Mouse (Mus musculus): ENCODE results near the gene Xlr3c.
"Not testable (repeated sequence)": the region's sequence is repeated elsewhere in the genome, so short reads cannot be mapped to it uniquely, and the experiment has no call there.

The Xlr3c gene

GRCm38 (mm10) chrX:73265270-73265669, at the start of gene Xlr3c:
Gene Xlr3c (minus strand): TSS chrX:73265390.
- not testable (repeated sequence) for DNase-seq (ENCODE audit: extremely low spot score, low read depth, low spot score)

- no peak for DNase-seq (ENCODE audit: extremely low spot score, low read depth, low spot score)
These were observed 47.3 kb upstream of the Xlr3c start for GRCm38 (mm10) chrX:73312522-73312921.

DNA sequence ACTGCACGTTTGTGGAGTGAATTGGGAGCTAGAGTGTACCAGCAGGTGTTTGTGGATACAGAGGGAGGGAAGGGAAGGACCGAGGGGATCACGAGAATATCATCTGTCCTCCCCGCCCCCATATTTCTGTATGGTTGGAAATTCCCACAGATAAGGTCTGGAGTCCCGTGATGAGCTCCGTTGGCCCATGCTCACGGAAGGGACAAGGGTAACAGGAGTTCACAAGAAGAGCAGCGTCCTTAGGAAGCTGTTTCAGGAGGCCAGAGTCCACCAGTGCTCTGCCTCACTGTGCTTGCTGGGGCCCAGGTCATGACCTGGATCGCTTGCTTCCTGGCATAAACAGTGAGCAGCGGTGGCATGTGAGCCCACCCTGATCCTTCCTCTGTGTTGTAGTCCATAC, 30.6 kb upstream of the Xlr3c start:
- DNase-seq (ENCODE audit: extremely low spot score, low read depth, low spot score): not testable (repeated sequence)

DNA sequence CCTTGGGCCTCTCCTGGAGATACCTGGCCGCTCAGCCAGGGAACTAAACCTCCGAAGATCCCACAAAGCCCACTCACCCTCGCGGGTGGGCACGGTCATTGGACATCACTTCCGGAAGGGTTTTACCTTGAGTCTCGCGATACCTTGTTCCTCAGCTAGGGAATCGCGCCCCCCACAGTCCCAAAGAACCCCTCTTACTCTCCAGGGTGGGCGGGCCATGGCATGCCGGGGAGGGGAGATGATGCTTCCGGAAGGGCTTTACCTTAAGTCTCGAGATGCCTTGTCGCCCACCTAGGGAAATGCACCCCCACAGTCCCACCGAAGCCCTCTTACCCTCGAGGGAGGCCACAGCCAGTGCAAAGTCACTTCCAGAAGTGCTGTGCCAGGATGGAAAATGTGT, 27.7 kb upstream of the Xlr3c start, which contains the start of the genes Xlr5a and Xlr5c:
TSS of gene Xlr5a (minus strand) at position 101 of the 400 bp plus-strand sequence.
TSS of gene Xlr5c (minus strand) at position 101 of the 400 bp plus-strand sequence.
- not testable (repeated sequence) for DNase-seq (ENCODE audit: extremely low spot score, low read depth, low spot score)

- not testable (repeated sequence) for DNase-seq (ENCODE audit: extremely low spot score, low read depth, low spot score)
These were observed 2.8 kb downstream of the Xlr3c start for GRCm38 (mm10) chrX:73262428-73262827.

- DNase-seq (ENCODE audit: extremely low spot score, low read depth, low spot score): not testable (repeated sequence)
These were observed 22.3 kb downstream of the Xlr3c start, which contains the start of gene Xlr4c for GRCm38 (mm10) chrX:73242821-73243325. Gene Xlr4c (minus strand): TSS chrX:73243130.

- no peak for DNase-seq (ENCODE audit: extremely low spot score, low read depth, low spot score)
These were observed 35.9 kb downstream of the Xlr3c start for GRCm38 (mm10) chrX:73229288-73229687.

DNA sequence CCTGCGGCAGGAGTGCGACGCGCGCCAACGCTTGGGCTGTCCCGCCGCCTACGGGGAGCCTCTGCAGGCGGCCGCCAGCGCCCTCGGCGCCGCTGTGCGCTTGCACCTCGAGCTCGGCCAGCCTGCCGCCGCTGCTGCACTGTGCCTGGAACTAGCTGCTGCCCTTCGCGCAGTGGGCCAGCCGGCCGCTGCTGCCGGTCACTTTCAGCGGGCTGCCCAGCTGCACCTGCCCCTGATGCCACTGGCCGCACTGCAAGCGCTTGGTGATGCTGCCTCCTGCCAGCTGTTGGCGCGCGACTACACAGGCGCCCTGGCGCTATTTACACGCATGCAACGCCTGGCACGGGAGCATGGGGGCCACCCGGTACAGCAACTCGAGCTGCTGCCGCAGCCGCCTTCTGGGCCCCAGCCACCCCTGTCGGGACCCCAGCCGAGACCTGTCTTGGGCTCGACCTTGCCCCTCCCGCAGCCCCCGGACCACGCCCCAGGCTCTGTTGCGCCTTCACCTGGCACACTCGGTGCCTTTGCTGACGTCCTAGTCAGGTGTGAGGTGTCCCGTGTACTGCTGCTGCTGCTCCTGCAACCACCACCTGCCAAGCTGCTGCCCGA, 36.5 kb downstream of the Xlr3c start:
- DNase-seq (ENCODE audit: extremely low spot score, low read depth, low spot score): no peak

DNA sequence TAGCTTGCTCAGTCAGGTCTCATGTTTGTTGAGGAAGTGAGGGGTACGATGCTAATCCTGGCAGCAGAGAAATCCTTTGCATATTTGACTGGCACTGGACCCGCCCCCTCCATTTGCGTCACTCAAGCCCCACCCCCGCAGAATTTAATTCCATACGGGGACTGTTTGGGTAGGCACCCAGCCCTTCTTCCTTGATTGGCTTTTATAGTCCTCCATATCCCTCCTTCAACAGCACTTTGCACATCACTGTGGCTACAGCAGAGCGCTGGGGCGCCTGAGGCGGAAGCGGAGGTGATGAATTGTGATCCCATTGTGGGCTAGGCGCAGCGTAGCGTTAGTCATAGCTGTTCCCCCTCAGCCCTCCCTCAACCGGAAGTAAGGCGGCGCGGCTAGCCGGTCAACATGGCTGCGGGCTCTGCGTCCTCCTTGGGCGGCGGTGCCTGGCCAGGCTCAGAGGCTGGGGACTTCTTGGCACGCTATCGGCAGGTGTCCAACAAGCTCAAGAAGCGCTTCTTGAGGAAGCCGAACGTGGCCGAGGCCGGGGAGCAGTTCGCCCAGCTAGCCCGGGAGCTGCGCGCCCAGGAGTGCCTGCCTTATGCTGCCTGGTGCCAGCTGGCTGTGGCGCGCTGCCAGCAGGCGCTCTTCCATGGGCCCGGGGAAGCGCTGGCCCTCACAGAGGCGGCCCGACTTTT, 37.1 kb downstream of the Xlr3c start, which contains the start of gene F8a:
TSS of gene F8a (plus strand) at position 378 of the 692 bp plus-strand sequence.
- no peak for DNase-seq (ENCODE audit: extremely low spot score, low read depth, low spot score)

DNA sequence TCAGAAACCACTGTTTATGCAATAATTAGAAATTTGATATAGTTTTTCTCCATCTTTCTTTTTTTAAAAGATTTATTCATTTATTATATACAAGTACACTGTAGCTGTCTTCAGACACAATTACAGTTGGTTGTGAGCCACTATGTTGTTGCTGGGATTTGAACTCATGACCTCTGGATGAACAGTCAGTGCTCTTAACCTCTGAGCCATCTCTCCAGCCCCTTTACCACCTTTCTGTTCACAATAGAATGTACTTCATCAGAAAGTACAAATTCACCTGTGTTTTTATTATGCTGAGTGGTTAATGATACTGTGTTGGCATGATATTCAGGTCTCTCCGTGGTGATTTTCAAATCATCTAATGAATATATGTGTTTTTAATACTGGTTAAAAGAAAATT, 39.8 kb downstream of the Xlr3c start:
- DNase-seq (ENCODE audit: extremely low spot score, low read depth, low spot score): no peak

GRCm38 (mm10) chrX:73213819-73214564, 51.2 kb downstream of the Xlr3c start, which contains the start of gene Xlr4b:
Gene Xlr4b (plus strand): TSS chrX:73214333.
- not testable (repeated sequence) for DNase-seq (ENCODE audit: extremely low spot score, low read depth, low spot score)
